Mouse (Mus musculus) liver, postnatal 0 days (tissue): ENCODE measurements at regions not wholly inside any gene's neighbourhood (a gene's known extent, or its start where the extent isn't known, plus 50 kb on each side); places are given as distances from the start of the nearest gene placed in this dataset.

Source experiments
- CTCF ChIP-seq: sonication (generic); IDR thresholded peaks from 2 replicates; pipeline ENCODE4 v1.5.1; 2016; ENCODE audit warnings: antibody characterized with exemption, low read depth
- EP300 ChIP-seq: IDR thresholded peaks from 2 replicates; pipeline ENCODE4 v1.6.1; 2016; ENCODE audit warnings: antibody characterized with exemption, low read depth, mild to moderate bottlenecking

DNA sequence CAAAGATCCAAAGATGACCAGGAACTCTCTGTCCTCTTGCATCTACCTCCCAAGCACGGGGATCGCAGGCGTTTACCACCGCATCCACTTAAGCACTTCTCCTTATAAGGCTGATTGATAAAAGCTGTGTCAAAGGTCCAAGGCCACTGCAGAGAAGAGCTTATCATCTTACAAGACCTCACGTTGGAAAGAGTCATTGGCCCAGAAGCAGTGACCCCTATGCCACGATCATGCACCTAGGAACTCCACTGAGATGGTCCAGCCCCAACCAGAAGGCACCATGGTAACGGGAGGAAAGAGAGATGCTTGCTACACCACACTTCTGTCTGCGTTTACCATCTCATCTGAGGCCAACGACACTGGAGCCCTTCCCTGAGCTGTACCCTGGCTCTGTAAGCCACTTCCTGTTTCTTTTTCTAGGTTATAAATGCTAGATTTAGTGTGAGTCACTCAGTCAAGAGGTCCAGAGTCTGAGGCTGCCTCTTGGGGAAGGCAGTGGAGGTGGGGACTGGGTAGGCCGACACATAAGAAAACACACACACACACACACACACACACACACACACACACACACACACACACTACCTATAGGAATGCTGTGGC, 66.4 kb downstream of the Vcpkmt start:
- TF ChIP-seq CTCF (no peak), EP300 (no peak)
